Mouse (Mus musculus) liver, embryonic 12.5 days (tissue): ENCODE results near the gene Utf1. TPM values are rescaled to one million over a fixed set of nuclear protein-coding genes. Genes with fewer than 3 reads are reported as not detected.

ENCODE experiments used
- ATAC-seq: fragments of 200-750 bp; cut with Nextera tagmentation; 2 replicates; pipeline ENCODE4 v1.8.0; 2017; ENCODE audit warnings: moderate number of reproducible peaks, mild to moderate bottlenecking, moderate library complexity
- H3K27ac ChIP-seq: fragments of 300-500 bp; sonication (generic); 2 replicates; pipeline ENCODE4 v1.5.1; 2016; ENCODE audit warnings: mild to moderate bottlenecking
- H3K27me3 ChIP-seq: fragments of 300-500 bp; sonication (generic); replicated peaks from 2 replicates; pipeline ENCODE4 v1.6.1; 2016; ENCODE audit warnings: mild to moderate bottlenecking, moderate library complexity
- H3K36me3 ChIP-seq: fragments of 300-500 bp; sonication (generic); 2 replicates; pipeline ENCODE4 v1.6.1; 2016; ENCODE audit warnings: mild to moderate bottlenecking, moderate library complexity
- H3K4me1 ChIP-seq: fragments of 300-500 bp; sonication (generic); 2 replicates; pipeline ENCODE4 v1.6.1; 2016
- H3K4me2 ChIP-seq: fragments of 300-500 bp; sonication (generic); 2 replicates; pipeline ENCODE4 v1.6.1; 2016; ENCODE audit warnings: mild to moderate bottlenecking, moderate library complexity
- H3K4me3 ChIP-seq: fragments of 300-500 bp; sonication (generic); 2 replicates; pipeline ENCODE4 v1.5.1; 2016; ENCODE audit warnings: mild to moderate bottlenecking, moderate library complexity
- H3K9ac ChIP-seq: fragments of 300-500 bp; sonication (generic); 2 replicates; pipeline ENCODE4 v1.6.1; 2016; ENCODE audit warnings: mild to moderate bottlenecking, moderate library complexity
- H3K9me3 ChIP-seq: fragments of 300-500 bp; sonication (generic); replicated peaks from 2 replicates; pipeline ENCODE4 v1.6.1; 2016; ENCODE audit warnings: mild to moderate bottlenecking, moderate library complexity
- WGBS: fragments of 180-500 bp; shearing (Covaris S2); methylation state at CpG from one replicate; pipeline ENCODE4 v1.1.7; 2016; ENCODE audit not compliant: insufficient replicate concordance; 5-methylcytosine and 5-hydroxymethylcytosine counted together
- polyA plus RNA-seq: library from polyadenylated mRNA; unstranded; fragments of >200 nt; fragmentation: Nextera tagmentation; extraction: Ambion mirVana; gene quantifications from 2 replicates; pipeline ENCODE4 v1.2.1, GENCODE M21; 2016

Utf1 gene
- polyA plus RNA-seq, 1 experiment from 2014 or later = not detected

GRCm38 (mm10) chr7:139944291-139945240 lies 977 bp downstream of the Utf1 start:
- no peak for ATAC-seq
- Histone ChIP-seq H3K27ac (no peak overlapping the region), H3K9ac (no peak overlapping the region)

GRCm38 (mm10) chr7:139945516-139945915 lies 1.9 kb downstream of the Utf1 start:
- no peaks in the 10 kb centered on the region for H3K36me3 ChIP-seq
- WGBS = 12% methylated on average over 5 of the region's 5 CpGs
- H3K27ac ChIP-seq = no peak overlapping the region
- no peak overlapping the region for H3K4me2 ChIP-seq
- ATAC-seq = no peak
- H3K4me3 ChIP-seq = no peak overlapping the region
- H3K27me3 ChIP-seq = peaks cover 92% of the 10 kb centered on the region
- no peak overlapping the region for H3K9ac ChIP-seq
- H3K9me3 ChIP-seq = no peaks in the 10 kb centered on the region
- peaks cover 15% of the 10 kb centered on the region for H3K4me1 ChIP-seq

More at GRCm38 (mm10) chr7:139944291-139945240, 977 bp downstream of the Utf1 start:
- peaks cover 93% of the 10 kb centered on the region for H3K27me3 ChIP-seq
- peak overlapping the region; percentile 48 for H3K4me2 ChIP-seq
- no peaks in the 10 kb centered on the region for H3K36me3 ChIP-seq
- H3K4me3 ChIP-seq = peak overlapping the region; percentile 32
- 5% methylated on average over 68 of the region's 68 CpGs for WGBS
- no peaks in the 10 kb centered on the region for H3K9me3 ChIP-seq
- H3K4me1 ChIP-seq = peaks cover 9% of the 10 kb centered on the region

GRCm38 (mm10) chr7:139946032-139946431 lies 2.4 kb downstream of the Utf1 start:
- Histone ChIP-seq H3K27ac (no peak overlapping the region), H3K36me3 (no peaks in the 10 kb centered on the region), H3K4me2 (no peak overlapping the region), H3K9me3 (no peaks in the 10 kb centered on the region), H3K4me1 (peaks cover 21% of the 10 kb centered on the region), H3K27me3 (peaks cover 87% of the 10 kb centered on the region), H3K4me3 (no peak overlapping the region), H3K9ac (no peak overlapping the region)
- ATAC-seq = no peak
- WGBS = 27% methylated on average over 5 of the region's 5 CpGs

GRCm38 (mm10) chr7:139949893-139950282 lies 6.3 kb downstream of the Utf1 start:
- Histone ChIP-seq H3K27ac (no peak overlapping the region), H3K4me1 (peaks cover 20% of the 10 kb centered on the region), H3K4me2 (peak overlapping the region; percentile 92), H3K4me3 (peak overlapping the region; percentile 66), H3K9ac (peak overlapping the region; percentile 57), H3K27me3 (peaks cover 48% of the 10 kb centered on the region), H3K9me3 (no peaks in the 10 kb centered on the region), H3K36me3 (no peaks in the 10 kb centered on the region)
- ATAC-seq = peak; percentile 71
- WGBS = 0% methylated on average over 15 of the region's 15 CpGs

- no peaks in the 10 kb centered on the region for H3K9me3 ChIP-seq
- under 1% methylated on average over 33 of the region's 33 CpGs for WGBS
- H3K36me3 ChIP-seq = no peaks in the 10 kb centered on the region
- H3K4me2 ChIP-seq = peak overlapping the region; percentile 92
- ATAC-seq = peak; percentile 80
- H3K4me3 ChIP-seq = peak overlapping the region; percentile 66
- peaks cover 43% of the 10 kb centered on the region for H3K27me3 ChIP-seq
- H3K4me1 ChIP-seq = peaks cover 24% of the 10 kb centered on the region
- peak overlapping the region; percentile 57 for H3K9ac ChIP-seq
- peak overlapping the region; percentile 48; the same call in 1 of the 2 replicates for H3K27ac ChIP-seq
Measured at GRCm38 (mm10) chr7:139950283-139950971, 6.8 kb downstream of the Utf1 start.

- peak overlapping the region; percentile 66 for H3K4me3 ChIP-seq
- 0 out of 2 replicates have a peak, but pooled peaks have one; percentile 20 for ATAC-seq
- peaks cover 40% of the 10 kb centered on the region for H3K27me3 ChIP-seq
- 2% methylated on average over 16 of the region's 16 CpGs for WGBS
- peak overlapping the region; percentile 92 for H3K4me2 ChIP-seq
- no peaks in the 10 kb centered on the region for H3K36me3 ChIP-seq
- no peaks in the 10 kb centered on the region for H3K9me3 ChIP-seq
- H3K9ac ChIP-seq = peak overlapping the region; percentile 57
- H3K27ac ChIP-seq = 0 out of 2 replicates have a peak overlapping the region, but pooled peaks have one; percentile 48
- H3K4me1 ChIP-seq = peaks cover 31% of the 10 kb centered on the region
Measured at GRCm38 (mm10) chr7:139951079-139951478, 7.5 kb downstream of the Utf1 start.

- Histone ChIP-seq H3K9ac (no peak overlapping the region), H3K4me3 (0 out of 2 replicates have a peak overlapping the region, but pooled peaks have one; percentile 66), H3K4me1 (peaks cover 35% of the 10 kb centered on the region), H3K9me3 (no peaks in the 10 kb centered on the region), H3K27ac (no peak overlapping the region), H3K27me3 (peaks cover 39% of the 10 kb centered on the region), H3K4me2 (no peak overlapping the region), H3K36me3 (no peaks in the 10 kb centered on the region)
- ATAC-seq = no peak
- WGBS = 63% methylated on average over 6 of the region's 6 CpGs
Measured at GRCm38 (mm10) chr7:139951991-139952633, 8.5 kb downstream of the Utf1 start.

GRCm38 (mm10) chr7:139955505-139955904 lies 11.9 kb downstream of the Utf1 start:
- Histone ChIP-seq H3K9me3 (no peaks in the 10 kb centered on the region), H3K9ac (no peak overlapping the region), H3K27ac (no peak overlapping the region), H3K36me3 (no peaks in the 10 kb centered on the region), H3K4me1 (peaks cover 32% of the 10 kb centered on the region), H3K27me3 (peaks cover 32% of the 10 kb centered on the region), H3K4me2 (no peak overlapping the region), H3K4me3 (no peak overlapping the region)
- ATAC-seq = peak; percentile 66
- WGBS = 55% methylated on average over 4 of the region's 4 CpGs

GRCm38 (mm10) chr7:139956658-139957057 lies 13.1 kb downstream of the Utf1 start:
- 62% methylated on average over 3 of the region's 3 CpGs for WGBS
- ATAC-seq = no peak
- peaks cover 39% of the 10 kb centered on the region for H3K27me3 ChIP-seq
- H3K9ac ChIP-seq = no peak overlapping the region
- H3K27ac ChIP-seq = no peak overlapping the region
- H3K36me3 ChIP-seq = no peaks in the 10 kb centered on the region
- H3K4me3 ChIP-seq = no peak overlapping the region
- H3K4me1 ChIP-seq = peaks cover 21% of the 10 kb centered on the region
- H3K9me3 ChIP-seq = no peaks in the 10 kb centered on the region
- H3K4me2 ChIP-seq = no peak overlapping the region

- peaks cover 19% of the 10 kb centered on the region for H3K4me1 ChIP-seq
- no peak overlapping the region for H3K4me2 ChIP-seq
- no peak overlapping the region for H3K9ac ChIP-seq
- WGBS = 18% methylated on average over 11 of the region's 11 CpGs
- no peak for ATAC-seq
- H3K4me3 ChIP-seq = no peak overlapping the region
- no peak overlapping the region for H3K27ac ChIP-seq
- no peaks in the 10 kb centered on the region for H3K9me3 ChIP-seq
- no peaks in the 10 kb centered on the region for H3K36me3 ChIP-seq
- H3K27me3 ChIP-seq = peaks cover 39% of the 10 kb centered on the region
Measured at GRCm38 (mm10) chr7:139957437-139957836, 13.8 kb downstream of the Utf1 start.

- H3K4me1 ChIP-seq = peaks cover 19% of the 10 kb centered on the region
- no peak overlapping the region for H3K9ac ChIP-seq
- no peaks in the 10 kb centered on the region for H3K9me3 ChIP-seq
- WGBS = 30% methylated on average over 11 of the region's 11 CpGs
- H3K4me2 ChIP-seq = no peak overlapping the region
- H3K4me3 ChIP-seq = no peak overlapping the region
- peaks cover 39% of the 10 kb centered on the region for H3K27me3 ChIP-seq
- no peak overlapping the region for H3K27ac ChIP-seq
- no peaks in the 10 kb centered on the region for H3K36me3 ChIP-seq
- no peak for ATAC-seq
Measured at GRCm38 (mm10) chr7:139957958-139958357, 14.4 kb downstream of the Utf1 start.
